Mouse (Mus musculus) heart, embryonic 11.5 days (tissue): ENCODE measurements around the gene Kif5c. TPM values are rescaled to one million over a fixed set of nuclear protein-coding genes. Genes with fewer than 3 reads are reported as not detected.

Experiments used
- ATAC-seq: fragments of 200-750 bp; cut with Nextera tagmentation; replicated peaks from 2 replicates; pipeline ENCODE4 v1.8.0; 2017; ENCODE audit warnings: moderate library complexity; ENCODE audit not compliant: insufficient number of reproducible peaks, low FRiP score, low TSS enrichment
- H3K27ac ChIP-seq: fragments of 300-500 bp; sonication (generic); 2 replicates; pipeline ENCODE4 v1.5.1; 2014; ENCODE audit warnings: mild to moderate bottlenecking, low read depth, low read length
- H3K27me3 ChIP-seq: fragments of 300-500 bp; sonication (generic); 2 replicates; pipeline ENCODE4 v1.6.1; 2014; ENCODE audit warnings: mild to moderate bottlenecking, low read length, mixed read lengths; ENCODE audit not compliant: control insufficient read depth, insufficient read depth
- H3K36me3 ChIP-seq: fragments of 300-500 bp; sonication (generic); 2 replicates; pipeline ENCODE4 v1.6.1; 2014; ENCODE audit warnings: mild to moderate bottlenecking, low read length, moderate library complexity, mixed read lengths; ENCODE audit not compliant: control insufficient read depth, insufficient read depth
- H3K4me1 ChIP-seq: fragments of 300-500 bp; sonication (generic); 2 replicates; pipeline ENCODE4 v1.6.1; 2014; ENCODE audit warnings: low read length; ENCODE audit not compliant: control insufficient read depth, insufficient read depth
- H3K4me2 ChIP-seq: fragments of 300-500 bp; sonication (generic); 2 replicates; pipeline ENCODE4 v1.6.1; 2014; ENCODE audit warnings: mild to moderate bottlenecking, moderate library complexity
- H3K4me3 ChIP-seq: fragments of 300-500 bp; sonication (generic); 2 replicates; pipeline ENCODE4 v1.5.1; 2014; ENCODE audit warnings: low read depth, low read length
- H3K9ac ChIP-seq: fragments of 300-500 bp; sonication (generic); 2 replicates; pipeline ENCODE4 v1.6.1; 2014; ENCODE audit warnings: mild to moderate bottlenecking, low read depth, low read length, moderate library complexity
- H3K9me3 ChIP-seq: fragments of 300-500 bp; sonication (generic); replicated peaks from 2 replicates; pipeline ENCODE4 v1.6.1; 2016; ENCODE audit warnings: low read length; ENCODE audit not compliant: control insufficient read depth
- WGBS: fragments of 180-500 bp; shearing (Covaris S2); extraction: QIAGEN DNeasy Blood & Tissue Kit; methylation state at CpG from one replicate; pipeline ENCODE4 v1.1.7; 2014; ENCODE audit not compliant: insufficient replicate concordance; 5-methylcytosine and 5-hydroxymethylcytosine counted together
- polyA plus RNA-seq: library from polyadenylated mRNA; unstranded; fragments of >200 nt; fragmentation: Nextera tagmentation; extraction: Ambion mirVana; gene quantifications from 2 replicates; pipeline ENCODE4 v1.2.1, GENCODE M21; 2014

Kif5c gene
- polyA plus RNA-seq, 1 experiment from 2014 or later: 1.3 TPM

GRCm38 (mm10) chr2:49815696-49816320 lies 196.7 kb downstream of the Kif5c start:
- H3K27ac ChIP-seq: no peak overlapping the region
- H3K4me2 ChIP-seq: no peak overlapping the region
- ATAC-seq: no peak
- no peaks in the 10 kb centered on the region for H3K9me3 ChIP-seq
- no peak overlapping the region for H3K9ac ChIP-seq
- no peaks in the 10 kb centered on the region for H3K27me3 ChIP-seq
- H3K4me3 ChIP-seq: no peak overlapping the region
- no peaks in the 10 kb centered on the region for H3K36me3 ChIP-seq
- WGBS: 49% methylated on average over 3 of the region's 3 CpGs
- no peaks in the 10 kb centered on the region for H3K4me1 ChIP-seq

- Histone ChIP-seq H3K9me3 (no peaks in the 10 kb centered on the region), H3K27ac (no peak overlapping the region), H3K4me1 (no peaks in the 10 kb centered on the region), H3K4me3 (no peak overlapping the region), H3K36me3 (no peaks in the 10 kb centered on the region), H3K27me3 (no peaks in the 10 kb centered on the region), H3K4me2 (no peak overlapping the region), H3K9ac (no peak overlapping the region)
- ATAC-seq: no peak
- 86% methylated on average over 5 of the region's 5 CpGs for whole genome bisulfite sequencing
These were observed 197.5 kb downstream of the Kif5c start for GRCm38 (mm10) chr2:49816549-49816948.

GRCm38 (mm10) chr2:49817151-49817550 lies 198.1 kb downstream of the Kif5c start:
- 89% methylated on average over 3 of the region's 3 CpGs for WGBS
- Histone ChIP-seq H3K4me3 (no peak overlapping the region), H3K9me3 (no peaks in the 10 kb centered on the region), H3K36me3 (no peaks in the 10 kb centered on the region), H3K4me1 (no peaks in the 10 kb centered on the region), H3K27ac (no peak overlapping the region), H3K9ac (no peak overlapping the region), H3K27me3 (no peaks in the 10 kb centered on the region), H3K4me2 (no peak overlapping the region)
- no peak for ATAC-seq

- no peaks in the 10 kb centered on the region for H3K27me3 ChIP-seq
- H3K36me3 ChIP-seq: no peaks in the 10 kb centered on the region
- no peak overlapping the region for H3K27ac ChIP-seq
- no peaks in the 10 kb centered on the region for H3K4me1 ChIP-seq
- 80% methylated on average over 5 of the region's 5 CpGs for WGBS
- no peak for ATAC-seq
- no peak overlapping the region for H3K4me2 ChIP-seq
- H3K4me3 ChIP-seq: no peak overlapping the region
- H3K9ac ChIP-seq: no peak overlapping the region
- no peaks in the 10 kb centered on the region for H3K9me3 ChIP-seq
These were observed 199.0 kb downstream of the Kif5c start for GRCm38 (mm10) chr2:49818126-49818525.

- 88% methylated on average over 1 of the region's 1 CpGs for WGBS
- no peaks in the 10 kb centered on the region for H3K4me1 ChIP-seq
These were observed 203.2 kb downstream of the Kif5c start for GRCm38 (mm10) chr2:49822312-49822711.

More at GRCm38 (mm10) chr2:49822312-49822711, 203.2 kb downstream of the Kif5c start:
- H3K27me3 ChIP-seq: no peaks in the 10 kb centered on the region
- no peak overlapping the region for H3K9ac ChIP-seq
- no peak overlapping the region for H3K4me2 ChIP-seq
- no peak for ATAC-seq
- H3K9me3 ChIP-seq: no peaks in the 10 kb centered on the region
- H3K36me3 ChIP-seq: no peaks in the 10 kb centered on the region
- no peak overlapping the region for H3K4me3 ChIP-seq
- H3K27ac ChIP-seq: no peak overlapping the region

Other genes with a start within 250 kb of the Kif5c start
- 6.5 and 8.2 TPM in 2 replicates for gene Epc2, start 167.8 kb upstream of the Kif5c start, polyA plus RNA-seq
- 1.3 and 1.9 TPM in 2 replicates for gene Lypd6b, start 168.4 kb downstream of the Kif5c start, polyA plus RNA-seq